Mouse (Mus musculus) monocyte, adult 2 months (primary cell): ENCODE measurements around the gene Spg21.

Source experiments
- DNase-seq, 2 experiments: peaks; one replicate each; pipeline ENCODE4 v3.0.0; 2022; ENCODE audit warnings: low spot score in 2 of 2, low read depth in 1 of 2

Spg21 gene

GRCm38 (mm10) chr9:65535191-65535722, 74.5 kb downstream of the Spg21 start:
- DNase-seq = peak; percentile 76 to 84

- peak; percentile 65 to 72 for DNase-seq
Measured at GRCm38 (mm10) chr9:65535789-65536469, 75.2 kb downstream of the Spg21 start.

- no peak for DNase-seq
Measured at GRCm38 (mm10) chr9:65536491-65536890, 75.7 kb downstream of the Spg21 start.
